Mouse (Mus musculus) urinary bladder, adult 18-20 months (tissue): ENCODE measurements around the gene Hsd11b1.
"Not testable (repeated sequence)": the region's sequence is repeated elsewhere in the genome, so short reads cannot be mapped to it uniquely, and the experiment has no call there.

Source experiments
- DNase-seq, 2 experiments: peaks; one replicate each; pipeline ENCODE4 v3.0.0; 2022; ENCODE audit warnings: low spot score in 2 of 2, mixed read lengths in 2 of 2

Gene Hsd11b1

DNA sequence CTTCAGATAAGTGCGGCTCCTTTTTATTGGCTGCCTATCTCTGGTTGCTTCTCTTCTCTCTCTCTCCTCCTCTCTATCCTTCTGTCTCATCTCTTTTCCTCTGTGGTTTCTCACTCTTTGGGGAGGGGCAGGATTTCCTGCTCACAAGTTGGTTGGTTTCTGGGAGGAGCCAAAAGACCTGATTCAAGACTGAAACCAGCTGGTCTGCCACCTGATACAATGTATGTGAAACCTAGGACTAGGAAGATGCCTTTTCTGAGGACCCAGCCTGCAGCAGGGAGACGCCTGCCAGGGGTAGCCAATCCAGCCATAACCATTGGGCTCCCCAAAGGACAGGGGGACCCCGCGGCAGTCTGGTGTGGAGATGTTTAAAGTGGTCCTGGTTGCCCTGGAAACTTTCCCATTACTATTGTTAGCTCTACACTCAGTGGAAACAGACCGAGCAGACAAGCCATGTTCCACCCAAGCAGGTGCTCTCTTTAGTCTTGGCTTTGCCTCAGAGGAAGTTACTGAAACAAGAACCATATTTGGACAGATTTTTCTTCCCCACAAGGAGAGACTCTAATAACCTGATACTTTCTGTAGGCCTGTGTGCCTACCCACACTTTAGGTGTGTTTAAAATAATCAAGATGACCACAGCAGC is at the start of gene Hsd11b1:
Hsd11b1 (minus strand) TSS at position 121 of the 644 bp plus-strand sequence.
- no peak for DNase-seq

DNA sequence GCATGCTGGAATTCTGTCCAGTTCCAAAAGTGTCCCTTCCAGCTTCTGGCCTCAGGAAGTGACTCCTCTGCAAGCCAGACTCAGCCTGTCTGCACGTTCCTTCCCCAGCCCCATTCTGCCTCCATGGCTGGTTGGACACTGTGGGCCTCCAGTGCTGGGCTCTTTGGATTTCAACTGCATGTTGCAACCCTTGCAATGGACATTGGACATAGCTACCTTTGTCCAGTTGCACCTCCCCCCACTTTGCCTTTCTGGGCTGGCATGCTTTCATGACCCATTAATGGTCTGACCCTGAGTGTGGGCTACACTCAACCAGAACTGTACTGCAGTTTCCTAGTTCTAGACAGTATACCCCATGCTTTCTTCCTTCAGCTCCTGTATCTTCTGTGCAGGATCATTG is 47.7 kb upstream of the Hsd11b1 start:
- no peak for DNase-seq

DNA sequence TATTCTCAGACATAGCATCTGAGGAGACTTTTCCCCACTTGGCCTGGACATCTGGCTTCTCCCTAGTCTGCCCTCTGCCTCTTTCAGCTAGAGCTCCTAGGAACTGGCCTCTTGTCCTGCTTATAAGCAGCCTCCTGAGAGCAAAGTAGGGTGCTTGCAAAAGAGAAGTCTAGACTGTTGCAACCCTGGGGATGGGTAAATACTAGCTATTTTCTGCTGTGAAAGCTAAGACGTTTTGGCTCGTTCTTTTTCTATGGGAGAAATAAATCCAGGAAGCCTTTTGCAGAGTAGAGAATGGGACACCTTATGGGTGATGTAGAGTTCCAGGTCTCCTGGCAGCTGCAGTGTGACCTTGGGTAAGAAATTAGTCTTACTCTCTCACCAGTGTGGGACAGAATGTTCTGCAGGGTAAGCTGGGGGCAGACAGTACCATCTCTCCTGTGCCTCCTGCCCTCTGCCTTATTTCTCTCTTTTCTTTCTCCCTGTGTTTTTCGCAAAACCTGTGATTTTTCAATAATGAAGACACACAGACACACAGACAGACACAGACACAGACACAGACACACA is 46.7 kb upstream of the Hsd11b1 start:
- DNase-seq, result no peak

DNA sequence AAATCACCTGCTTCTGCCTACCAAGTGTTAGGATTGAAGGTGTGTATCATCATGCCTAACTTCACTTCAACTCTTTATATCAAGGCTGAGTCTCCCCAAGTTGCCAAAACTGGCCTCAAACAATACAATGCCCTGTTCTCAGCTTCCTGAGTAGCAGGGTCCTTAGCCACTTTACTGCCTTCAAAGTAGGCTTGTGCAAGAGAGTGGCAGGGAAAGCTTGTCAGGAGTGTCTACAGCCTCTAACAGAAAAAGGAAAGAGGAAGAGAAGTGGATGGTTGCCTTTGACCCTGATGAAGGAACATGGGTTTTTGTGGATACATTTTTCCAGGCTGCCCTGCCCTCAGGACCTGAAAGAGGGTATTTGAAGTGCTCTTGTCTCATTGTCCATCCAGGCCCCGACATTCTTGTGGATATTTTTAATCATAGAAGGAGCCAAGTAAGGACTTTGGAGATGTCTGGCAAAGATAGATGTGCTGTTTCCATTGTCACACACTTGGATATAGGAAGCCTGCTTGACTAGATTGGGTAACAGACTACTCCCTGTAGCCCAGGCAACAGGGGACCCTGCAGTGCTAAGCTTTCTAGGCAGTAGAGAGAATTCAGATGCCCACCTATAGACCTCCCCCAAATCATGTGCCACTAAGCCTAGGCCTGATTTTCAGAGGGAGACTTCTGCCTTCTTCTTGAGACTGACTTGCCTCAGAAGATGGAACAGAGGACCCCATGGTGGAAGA is 46.1 kb upstream of the Hsd11b1 start:
- no peak for DNase-seq

DNA sequence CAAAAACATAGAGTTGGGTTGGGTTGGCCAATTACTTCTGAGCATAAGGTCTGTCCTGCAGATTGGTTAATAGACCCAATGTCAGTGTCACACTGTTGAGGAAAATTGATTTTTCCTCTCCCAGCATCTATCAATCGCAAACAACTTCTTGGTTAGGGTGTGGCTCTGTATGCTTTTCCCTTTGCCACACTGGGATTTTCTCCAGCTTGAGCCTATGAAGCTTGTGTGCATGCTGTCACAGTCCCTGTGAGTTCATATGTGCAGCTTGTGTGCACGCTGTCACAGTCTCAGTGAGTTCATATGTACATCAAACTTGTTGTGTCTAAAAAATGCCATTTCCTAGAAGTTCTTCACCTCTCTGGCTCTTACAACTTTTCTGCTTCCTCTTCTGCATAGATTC is 43.0 kb upstream of the Hsd11b1 start:
- no peak for DNase-seq

DNA sequence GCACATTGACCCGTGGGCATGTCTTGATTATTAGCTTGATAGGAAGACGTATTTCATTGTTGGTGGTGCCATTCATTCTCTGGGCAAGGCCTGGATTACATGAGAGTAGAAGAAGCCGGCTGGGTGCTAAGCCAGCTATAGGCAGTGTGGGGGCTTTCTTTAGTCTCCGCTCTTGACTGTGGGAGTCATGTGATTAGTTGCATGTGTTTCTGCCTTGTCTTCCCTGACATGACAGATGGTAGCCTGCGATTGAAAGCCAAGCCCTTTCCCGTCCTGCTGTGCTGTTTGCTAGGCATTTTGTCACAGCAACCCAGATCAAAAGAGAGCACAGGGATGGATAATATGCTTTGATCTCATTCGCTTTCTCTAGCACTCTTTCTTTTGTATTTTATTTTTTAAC is 41.5 kb upstream of the Hsd11b1 start:
- DNase-seq, result no peak

DNA sequence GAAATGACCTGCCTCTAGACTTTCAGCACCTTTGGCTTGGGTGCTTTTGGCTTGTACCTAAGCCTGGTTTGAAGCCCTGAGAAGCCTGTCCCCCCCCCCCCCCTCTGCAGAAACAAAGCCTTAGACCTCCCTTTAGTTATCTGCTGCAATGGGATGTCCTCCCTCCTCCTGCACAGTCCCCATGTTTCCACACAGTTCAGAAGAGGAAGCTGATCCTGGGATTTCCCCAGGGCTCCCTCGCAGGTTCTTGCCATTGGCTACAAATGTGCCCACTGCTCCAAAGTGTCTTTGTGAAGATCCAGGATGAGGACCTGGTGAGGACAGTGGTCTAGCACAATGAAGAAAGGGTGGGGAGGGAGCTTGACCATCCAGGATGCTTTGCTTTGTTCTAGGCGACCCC is 39.2 kb upstream of the Hsd11b1 start:
- DNase-seq, result no peak

DNA sequence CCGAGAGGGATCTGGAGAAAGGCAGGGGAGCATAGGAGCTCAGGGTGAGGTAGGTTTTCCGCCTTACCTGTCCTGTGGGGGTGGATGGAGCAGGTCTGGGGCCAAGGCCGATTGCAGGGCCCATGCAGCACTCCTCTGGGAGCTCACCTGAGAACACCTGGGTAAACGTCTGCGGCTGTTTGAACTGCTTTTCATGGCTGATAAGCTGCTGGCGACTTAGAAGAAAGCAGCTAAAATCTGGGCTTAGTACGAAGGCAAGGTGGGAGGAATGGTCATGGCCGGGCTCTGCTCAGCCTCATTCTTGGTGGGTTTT is 38.2 kb upstream of the Hsd11b1 start:
- no peak for DNase-seq

DNA sequence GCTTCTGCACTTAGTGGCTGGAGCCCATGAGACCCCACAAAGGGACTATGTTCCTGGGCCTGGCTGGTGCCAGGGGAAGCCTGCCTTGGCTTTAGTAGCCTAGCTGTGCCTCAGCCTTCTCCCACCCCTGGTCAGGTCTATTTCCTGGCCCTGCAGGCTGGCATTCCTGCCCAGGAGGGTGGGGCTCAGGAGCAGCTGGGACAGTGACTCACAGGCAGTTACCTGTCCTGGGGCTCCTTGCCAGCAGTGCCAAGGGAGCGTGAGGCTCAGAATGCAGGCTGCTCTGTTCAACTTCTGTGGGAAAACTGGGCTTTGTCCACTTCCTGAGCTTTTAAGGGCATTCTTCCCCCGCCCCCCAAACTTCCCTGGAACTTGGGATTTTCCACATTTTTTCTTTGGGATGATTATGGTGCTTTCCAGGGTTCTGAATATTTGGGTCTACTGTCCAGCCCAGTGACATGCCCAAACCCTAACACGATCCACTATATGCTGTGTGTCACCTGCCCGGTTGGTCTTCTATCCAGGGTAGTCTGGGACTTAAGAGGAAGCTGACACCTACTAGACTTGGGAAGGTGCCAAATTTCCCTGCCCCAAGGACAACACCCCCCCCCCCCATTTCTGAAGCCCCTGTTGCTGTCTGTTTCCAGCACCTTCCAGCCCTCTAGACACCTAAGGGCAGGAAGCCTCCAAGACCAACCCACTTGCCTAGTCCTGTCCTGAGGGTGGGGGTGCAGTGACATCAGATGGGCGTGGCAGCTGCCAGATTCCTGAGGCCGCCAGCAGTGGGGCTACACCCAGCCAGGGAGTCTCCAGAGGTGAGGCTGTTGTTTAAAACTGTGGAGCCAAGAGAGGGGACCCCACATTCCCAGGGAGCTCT is 37.6 kb upstream of the Hsd11b1 start:
- peak; percentile 74 to 82 for DNase-seq

DNA sequence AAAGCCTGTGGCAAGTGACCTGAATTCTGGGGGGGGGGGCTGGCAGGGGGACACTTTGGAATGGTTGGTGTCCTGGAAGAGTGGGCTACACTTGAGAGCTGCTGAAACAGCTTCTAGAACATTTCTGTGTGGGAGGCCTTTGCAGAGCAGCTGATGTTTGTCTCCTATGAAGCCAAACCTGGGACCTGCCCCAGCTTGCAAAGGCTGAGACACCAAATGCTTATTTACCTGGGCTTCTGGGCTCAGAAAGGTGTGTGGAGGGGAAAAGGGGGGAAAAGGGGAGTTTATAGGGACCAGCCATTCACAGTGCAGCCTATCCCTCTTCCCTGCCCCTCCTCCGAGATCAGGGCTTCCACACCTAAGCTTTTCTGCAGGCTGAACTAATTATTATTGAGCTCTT is 36.1 kb upstream of the Hsd11b1 start:
- peak in 1 of 2 experiments; percentile 41 for DNase-seq

DNA sequence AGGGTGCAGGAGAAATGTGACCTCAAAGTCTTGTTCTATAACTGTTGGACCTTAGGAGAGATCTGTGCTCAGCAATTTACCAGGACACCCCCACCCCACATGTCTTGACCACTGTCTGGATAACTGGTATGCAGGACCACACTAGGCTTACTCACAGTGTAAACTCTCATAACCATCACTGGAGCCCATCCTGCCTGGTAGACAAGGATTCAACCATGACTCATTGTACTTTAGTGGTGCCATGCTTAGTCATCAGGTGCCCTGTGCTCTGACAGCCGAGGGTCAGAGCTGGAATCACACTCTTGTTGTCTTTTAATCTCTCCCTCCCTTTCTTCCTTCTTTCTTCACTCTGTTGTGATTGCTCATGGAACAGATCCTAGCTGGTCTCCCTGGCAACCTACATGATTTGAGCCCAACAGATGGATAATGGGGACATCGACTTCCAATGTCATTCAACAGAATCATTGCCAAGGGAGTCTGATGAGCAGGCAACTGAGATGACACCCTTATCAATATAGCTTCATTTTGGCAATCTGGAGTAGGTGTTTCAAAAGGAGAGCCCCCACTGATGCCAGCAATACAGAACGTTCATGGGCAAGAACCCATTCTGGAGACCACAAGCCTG is 34.4 kb upstream of the Hsd11b1 start:
- DNase-seq, result no peak

DNA sequence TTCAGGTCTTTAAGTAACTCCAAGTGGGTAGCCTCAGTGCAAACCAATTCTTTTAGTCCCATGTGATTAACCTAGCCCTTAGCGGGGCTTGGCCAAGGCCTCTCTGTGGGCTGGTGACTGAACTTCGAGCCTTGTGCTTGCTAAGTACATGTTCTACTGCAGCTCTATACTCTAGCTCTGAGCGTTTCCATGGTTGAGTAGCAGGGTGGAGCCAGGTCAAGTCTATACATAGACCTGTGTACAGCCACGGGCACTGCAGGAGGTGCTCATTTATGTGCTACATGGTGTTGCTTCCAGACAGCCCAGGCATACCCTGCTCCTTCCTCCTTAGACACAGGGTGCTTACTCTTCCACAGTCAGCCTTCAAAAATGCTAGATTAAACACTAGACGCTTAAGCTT is 32.0 kb upstream of the Hsd11b1 start:
- no peak for DNase-seq

DNA sequence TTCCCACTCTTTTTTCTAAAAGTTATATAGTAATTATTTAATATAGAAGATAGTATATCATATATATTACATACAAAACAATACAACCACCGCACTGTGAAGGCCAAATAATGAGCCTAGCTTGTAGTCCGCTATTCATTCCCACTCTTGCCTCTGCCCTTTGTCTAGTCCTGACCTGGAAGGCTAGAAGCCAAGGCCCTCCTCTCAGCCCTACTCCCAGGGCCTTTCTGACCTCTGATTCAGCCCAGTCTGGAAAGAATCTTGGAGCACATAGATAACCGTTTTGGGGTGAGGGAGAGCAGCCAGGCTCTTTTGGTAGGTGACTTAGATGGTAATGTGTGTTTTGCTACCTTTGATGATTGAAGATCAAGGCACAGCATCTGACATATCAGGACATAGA is 30.1 kb upstream of the Hsd11b1 start:
- no peak for DNase-seq

DNA sequence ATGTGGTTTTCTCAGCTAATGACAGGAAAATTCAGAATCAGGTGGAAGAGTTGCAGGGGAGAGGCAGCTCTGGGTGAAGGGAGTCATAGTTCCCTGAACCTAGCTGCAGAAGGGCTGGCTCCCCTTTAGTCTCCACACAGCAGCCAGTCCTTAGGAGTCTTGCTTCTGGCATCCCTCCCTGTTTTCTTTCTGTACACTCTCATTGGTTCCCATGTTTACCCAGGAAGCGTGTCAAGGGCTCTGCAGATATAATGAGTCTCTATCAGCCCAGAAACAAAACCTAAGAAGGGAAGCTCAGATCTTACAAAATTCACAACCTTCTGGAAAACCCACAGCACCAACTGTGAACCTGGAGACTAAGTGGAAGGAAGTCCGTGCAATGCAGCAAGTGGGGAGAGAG is 29.2 kb upstream of the Hsd11b1 start:
- no peak for DNase-seq

DNA sequence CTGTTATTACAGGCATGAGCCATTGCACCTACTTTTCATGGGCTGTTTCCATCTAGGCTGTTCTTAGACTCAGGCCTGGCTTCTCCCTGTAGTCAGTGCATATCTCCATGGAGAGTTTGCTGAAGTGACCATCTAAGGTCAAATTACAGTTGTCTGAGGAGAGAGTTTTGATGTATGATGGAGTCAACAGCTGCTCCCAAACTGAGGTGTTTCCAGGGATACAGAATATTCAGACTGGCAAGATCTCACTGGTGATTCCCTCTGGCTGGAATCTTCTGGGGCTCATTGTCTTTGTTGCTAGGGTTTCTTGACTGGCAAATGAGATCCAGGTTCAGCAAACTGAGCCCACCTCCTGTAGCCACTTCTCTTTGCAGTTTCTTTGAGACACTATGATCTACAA is 26.8 kb upstream of the Hsd11b1 start:
- no peak for DNase-seq

DNA sequence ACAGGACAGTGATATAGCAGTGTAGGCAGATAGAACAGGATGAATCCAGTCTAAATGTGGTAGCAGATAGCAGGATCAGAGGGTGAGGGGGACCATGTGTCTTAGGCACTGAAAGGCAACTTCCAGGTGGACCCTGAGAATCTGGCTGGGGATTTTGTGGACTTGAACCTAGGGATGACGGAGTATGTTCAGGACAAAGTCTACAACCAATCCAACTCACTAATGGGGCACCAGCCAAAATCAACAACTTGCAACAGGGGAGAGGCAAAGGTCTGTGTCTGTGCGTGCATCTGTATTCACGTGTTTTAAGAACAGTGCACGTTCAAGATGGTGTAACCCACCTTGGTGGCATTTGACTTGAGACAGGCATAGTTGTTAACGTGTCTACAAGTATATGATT is 26.0 kb upstream of the Hsd11b1 start:
- DNase-seq, result no peak

DNA sequence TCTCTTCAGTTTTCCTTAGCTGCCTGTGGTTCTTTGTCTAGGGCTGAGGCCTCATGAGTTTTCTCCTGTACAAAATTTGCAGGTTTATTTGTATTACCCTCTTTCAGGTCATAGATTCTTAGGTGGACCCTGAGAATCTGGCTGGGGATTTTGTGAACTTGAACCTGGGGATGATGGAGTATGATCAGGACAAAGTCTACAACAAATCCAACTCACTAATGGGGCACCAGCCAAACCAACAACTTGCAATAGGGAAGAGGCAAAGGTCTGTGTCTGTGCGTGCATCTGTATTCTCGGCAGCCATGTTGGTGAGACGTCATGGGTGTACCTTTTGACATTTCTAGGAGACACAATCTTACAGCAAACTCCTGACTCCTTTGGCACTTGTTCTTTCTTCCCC is 25.2 kb upstream of the Hsd11b1 start:
- DNase-seq, result no peak

DNA sequence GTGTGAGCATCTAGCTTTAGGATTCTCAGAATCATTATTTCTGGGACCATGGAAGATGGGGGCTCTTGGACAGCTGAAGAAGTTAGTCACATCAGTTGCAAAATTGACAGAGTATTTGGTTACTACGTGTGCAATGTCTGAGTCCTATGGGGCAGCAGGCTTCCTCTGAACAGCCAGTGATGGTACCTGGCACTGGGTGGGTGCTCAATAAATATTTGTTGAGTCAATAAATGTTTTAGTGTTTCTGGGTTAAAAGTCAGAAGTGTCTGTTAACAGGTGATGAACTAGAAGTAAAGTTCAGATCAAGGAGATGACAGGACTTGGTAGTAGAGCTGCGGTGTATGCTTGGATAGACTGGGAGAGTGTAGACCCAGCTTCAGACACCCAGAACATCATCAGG is 23.7 kb upstream of the Hsd11b1 start:
- no peak for DNase-seq

DNA sequence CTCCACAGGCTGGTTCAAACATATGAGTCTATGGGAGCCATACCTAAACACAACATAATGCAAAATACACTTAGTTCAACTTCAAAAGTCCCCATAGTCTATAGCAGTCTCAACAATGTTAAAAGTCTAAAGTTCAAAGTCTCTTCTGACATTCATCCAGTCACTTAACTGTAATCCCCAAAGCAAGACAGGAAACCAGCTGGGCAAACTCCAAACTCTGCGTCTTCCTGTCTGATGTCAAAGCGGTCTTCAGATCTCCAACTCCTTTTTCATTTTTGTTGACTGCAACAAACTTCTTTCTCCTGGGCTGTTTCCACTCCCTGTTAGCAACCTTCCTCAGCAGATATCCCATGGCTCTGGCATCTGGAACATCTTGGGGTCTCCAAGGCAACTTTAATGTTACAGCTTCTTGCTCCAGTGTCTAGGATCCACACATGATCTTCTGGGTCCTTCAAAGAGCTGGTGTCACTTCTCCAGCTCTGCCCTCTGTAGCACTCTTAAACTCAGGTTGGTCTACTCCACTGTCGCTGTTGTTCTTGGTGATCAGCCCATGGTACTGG is 22.0 kb upstream of the Hsd11b1 start:
- not testable (repeated sequence) for DNase-seq

DNA sequence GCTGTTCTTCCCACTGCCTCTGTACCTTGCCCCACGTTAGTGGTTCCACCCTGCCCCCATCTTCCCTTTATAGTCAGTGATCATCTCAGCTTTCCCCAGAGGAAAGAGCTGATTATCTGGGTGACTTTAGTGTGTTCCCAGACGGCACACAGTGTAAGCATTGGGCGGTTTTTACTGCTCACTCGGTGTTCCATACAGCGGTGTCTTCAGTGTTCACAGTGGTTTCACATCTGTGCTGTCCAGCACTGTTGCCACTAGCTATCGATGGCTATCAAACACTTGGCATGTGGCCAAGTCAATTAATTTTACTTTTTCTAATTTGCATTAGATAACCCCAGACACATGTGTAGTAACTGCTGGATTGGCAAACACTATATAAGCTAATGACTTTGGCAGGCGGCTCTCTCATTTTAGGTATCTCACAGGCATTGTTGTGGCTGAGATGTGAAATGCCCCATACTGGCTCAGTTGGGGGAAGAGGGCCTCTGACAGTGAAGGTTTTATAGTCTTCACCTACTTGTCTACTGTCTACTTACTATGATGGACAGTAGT is 20.4 kb upstream of the Hsd11b1 start:
- DNase-seq, result no peak

DNA sequence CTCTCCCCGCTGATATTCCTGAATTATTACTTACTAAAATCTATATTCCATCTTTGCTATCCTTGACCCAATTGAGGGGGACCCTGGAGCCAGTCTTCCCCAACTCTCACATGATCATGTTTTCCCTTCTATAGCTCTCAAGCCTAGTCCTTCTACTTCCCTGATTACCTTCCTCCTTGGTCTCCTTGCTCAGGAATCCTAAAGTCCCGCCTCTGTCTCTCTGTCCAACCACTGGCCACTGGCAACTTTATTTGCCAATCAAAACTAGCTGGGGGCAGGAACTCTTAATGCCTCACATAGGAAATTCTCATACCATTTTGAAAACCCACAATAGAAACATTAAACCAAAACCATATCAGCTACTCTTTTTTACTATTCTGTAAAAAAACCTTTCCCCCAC is 17.5 kb upstream of the Hsd11b1 start:
- no peak for DNase-seq
